Mouse (Mus musculus): ENCODE data around the gene Ppp1r26.

The Ppp1r26 gene

GRCm38 (mm10) chr2:28446515-28447314 is at the start of gene Ppp1r26:
Gene Ppp1r26 (plus strand): TSS chr2:28446800.
- peak; percentile 72 for DNase-seq

- DNase-seq, result no peak
These were observed 49.7 kb upstream of the Ppp1r26 start for GRCm38 (mm10) chr2:28396928-28397327.

- DNase-seq, result no peak
These were observed 49.0 kb upstream of the Ppp1r26 start for GRCm38 (mm10) chr2:28397417-28398119.

GRCm38 (mm10) chr2:28401647-28402046 is 45.0 kb upstream of the Ppp1r26 start:
- peak; percentile 13 for DNase-seq

- DNase-seq, result no peak
These were observed 44.5 kb upstream of the Ppp1r26 start for GRCm38 (mm10) chr2:28402128-28402527.

GRCm38 (mm10) chr2:28407796-28408195 is 38.8 kb upstream of the Ppp1r26 start:
- DNase-seq, result no peak

GRCm38 (mm10) chr2:28409144-28409543 is 37.5 kb upstream of the Ppp1r26 start:
- no peak for DNase-seq

- DNase-seq, result peak; percentile 21
These were observed 37.0 kb upstream of the Ppp1r26 start for GRCm38 (mm10) chr2:28409566-28409965.

- DNase-seq, result no peak
These were observed 33.7 kb upstream of the Ppp1r26 start for GRCm38 (mm10) chr2:28412936-28413335.

- no peak for DNase-seq
These were observed 32.4 kb upstream of the Ppp1r26 start for GRCm38 (mm10) chr2:28414116-28414756.

GRCm38 (mm10) chr2:28414757-28415137 is 31.9 kb upstream of the Ppp1r26 start:
- no peak for DNase-seq

GRCm38 (mm10) chr2:28415387-28416024 is 31.1 kb upstream of the Ppp1r26 start:
- DNase-seq, result no peak

- DNase-seq, result no peak
These were observed 30.1 kb upstream of the Ppp1r26 start for GRCm38 (mm10) chr2:28416511-28416910.

GRCm38 (mm10) chr2:28418034-28418433 is 28.6 kb upstream of the Ppp1r26 start:
- peak; percentile 90 for DNase-seq

- peak; percentile 91 for DNase-seq
These were observed 26.7 kb upstream of the Ppp1r26 start for GRCm38 (mm10) chr2:28419898-28420297.

- peak; percentile 64 for DNase-seq
These were observed 23.4 kb upstream of the Ppp1r26 start for GRCm38 (mm10) chr2:28423167-28423566.

- DNase-seq, result no peak
These were observed 19.4 kb upstream of the Ppp1r26 start for GRCm38 (mm10) chr2:28427226-28427625.

- no peak for DNase-seq
These were observed 15.8 kb upstream of the Ppp1r26 start for GRCm38 (mm10) chr2:28430846-28431245.

GRCm38 (mm10) chr2:28432811-28433210 is 13.8 kb upstream of the Ppp1r26 start:
- DNase-seq, result no peak

- no peak for DNase-seq
These were observed 13.1 kb upstream of the Ppp1r26 start for GRCm38 (mm10) chr2:28433512-28433911.

- no peak for DNase-seq
These were observed 11.2 kb upstream of the Ppp1r26 start for GRCm38 (mm10) chr2:28435401-28435800.

- DNase-seq, result no peak
These were observed 5.8 kb upstream of the Ppp1r26 start for GRCm38 (mm10) chr2:28440842-28441241.

- DNase-seq, result no peak
These were observed 1.5 kb upstream of the Ppp1r26 start for GRCm38 (mm10) chr2:28445082-28445481.
